Mouse (Mus musculus) spleen, adult 2 months (tissue): ENCODE data around the gene Fbxo42.

Experiments used
- CTCF ChIP-seq: fragments of 200-500 bp; IDR thresholded peaks from 2 replicates; pipeline ENCODE4 v1.5.1; 2011; ENCODE audit warnings: mild to moderate bottlenecking, inconsistent platforms; ENCODE audit not compliant: insufficient read depth, insufficient read length, insufficient replicate concordance; ENCODE audit errors: extremely low read depth
- POLR2A ChIP-seq: fragments of 200-500 bp; IDR thresholded peaks from 2 replicates; pipeline ENCODE4 v1.6.1; 2011; ENCODE audit warnings: low read depth, low read length, inconsistent platforms

DNA sequence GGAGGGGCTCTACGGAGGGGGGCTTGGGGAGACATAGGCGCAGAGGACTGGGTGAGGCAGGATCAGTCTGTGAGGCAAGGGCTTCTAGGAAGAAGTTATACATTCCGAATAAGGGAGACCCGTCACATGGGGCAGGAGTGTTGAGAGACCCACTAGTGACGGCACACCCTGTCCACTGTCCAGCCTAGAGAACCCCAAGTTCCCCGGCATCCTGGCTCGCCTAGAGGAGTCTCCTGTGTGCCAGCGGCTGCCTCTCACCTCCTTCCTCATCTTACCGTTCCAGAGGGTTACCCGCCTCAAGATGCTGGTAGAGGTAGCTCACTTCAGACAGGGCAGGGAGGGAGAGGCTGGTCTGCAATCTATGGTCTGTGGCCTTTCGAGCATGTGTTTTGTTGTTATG is 101.7 kb downstream of the Fbxo42 start:
- no peak for TF ChIP-seq CTCF
- TF ChIP-seq POLR2A, result no peak
